Mouse (Mus musculus): ENCODE measurements around the gene Sys1. TPM values are rescaled to one million over a fixed set of nuclear protein-coding genes. Genes with fewer than 3 reads are reported as not detected.

The Sys1 gene
- 28.5 and 33.2 TPM in 2 replicates for polyA plus RNA-seq (2015; fragmentation: Nextera tagmentation; extraction: Ambion mirVana)

DNA sequence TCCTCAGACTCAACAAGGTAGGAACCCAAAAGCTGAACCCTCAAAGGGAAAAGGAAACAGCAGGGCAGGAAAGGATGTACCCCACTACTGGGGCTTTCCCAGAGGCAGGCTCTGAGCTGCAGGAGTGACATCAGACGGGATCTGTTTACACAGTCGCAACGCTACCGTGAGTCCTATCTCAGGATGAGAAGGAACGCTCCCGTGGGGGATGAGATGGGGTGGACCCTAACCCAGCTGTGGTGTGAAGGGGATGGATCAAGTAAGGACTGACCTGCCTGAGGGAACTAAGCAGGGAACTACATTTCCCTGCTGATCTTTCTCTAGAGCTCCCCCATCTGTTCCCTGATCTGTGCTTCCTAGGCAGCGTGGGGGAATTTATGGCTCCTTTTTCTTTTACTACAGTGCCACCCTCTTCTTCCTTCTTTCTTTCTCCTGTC, at the start of gene Sys1:
Gene Sys1, plus strand, starts transcription at position 101 of the 437 bp plus-strand sequence.
- Histone ChIP-seq H3K4me3 (replicated peaks) (no peak within 1 kb of the TSS), H3K27ac (peak within 1 kb of the TSS; percentile 63)
- no peak for DNase-seq

GRCm38 (mm10) chr2:164407708-164408107, 49.1 kb upstream of the Sys1 start:
- H3K4me1 ChIP-seq (replicated peaks): no peaks in the 10 kb centered on the region; the same call in 1 of the 2 replicates
- no peak overlapping the region for H3K4me2 ChIP-seq
- H3K9ac ChIP-seq: no peak overlapping the region
- WGBS (ENCODE audit: insufficient replicate concordance): 2% methylated on average over 22 of the region's 22 CpGs
- H3K27ac ChIP-seq: no peak overlapping the region
- no peaks in the 10 kb centered on the region for H3K36me3 ChIP-seq
- DNase-seq: no peak
- H3K4me3 ChIP-seq (replicated peaks): no peak overlapping the region
- no peak for ATAC-seq (ENCODE audit: low read depth)
- H3K27me3 ChIP-seq: peaks cover 84% of the 10 kb centered on the region
- no peaks in the 10 kb centered on the region for H3K9me3 ChIP-seq (replicated peaks)

More for the DNA sequence above, at the start of gene Sys1:
- H3K36me3 ChIP-seq: no peaks in the 10 kb centered on the region
- no peak for ATAC-seq (ENCODE audit: low read depth)
- H3K4me1 ChIP-seq (replicated peaks): peaks cover 28% of the 10 kb centered on the region
- H3K27me3 ChIP-seq: 0 out of 2 replicates have a peak, but pooled peaks cover 3% of the 10 kb centered on the region
- peak within 1 kb of the TSS; percentile 29 for H3K4me2 ChIP-seq
- H3K9ac ChIP-seq: no peak within 1 kb of the TSS
- 7% methylated on average over 7 of the region's 7 CpGs for WGBS (ENCODE audit: insufficient replicate concordance)
- no peaks in the 10 kb centered on the region for H3K9me3 ChIP-seq (replicated peaks)

- 24% methylated on average over 28 of the region's 28 CpGs for WGBS (ENCODE audit: insufficient replicate concordance)
- ATAC-seq (ENCODE audit: low read depth) (no peak), DNase-seq (no peak)
- no peaks in the 10 kb centered on the region for H3K4me1 ChIP-seq (replicated peaks)
- H3K4me2 ChIP-seq: no peak overlapping the region
- H3K36me3 ChIP-seq: no peaks in the 10 kb centered on the region
- H3K27ac ChIP-seq: no peak overlapping the region
- H3K9me3 ChIP-seq (replicated peaks): no peaks in the 10 kb centered on the region
- H3K27me3 ChIP-seq: peaks cover 31% of the 10 kb centered on the region
- no peak overlapping the region for H3K4me3 ChIP-seq (replicated peaks)
- H3K9ac ChIP-seq: no peak overlapping the region
Measured at GRCm38 (mm10) chr2:164414167-164414566, 42.6 kb upstream of the Sys1 start.

DNA sequence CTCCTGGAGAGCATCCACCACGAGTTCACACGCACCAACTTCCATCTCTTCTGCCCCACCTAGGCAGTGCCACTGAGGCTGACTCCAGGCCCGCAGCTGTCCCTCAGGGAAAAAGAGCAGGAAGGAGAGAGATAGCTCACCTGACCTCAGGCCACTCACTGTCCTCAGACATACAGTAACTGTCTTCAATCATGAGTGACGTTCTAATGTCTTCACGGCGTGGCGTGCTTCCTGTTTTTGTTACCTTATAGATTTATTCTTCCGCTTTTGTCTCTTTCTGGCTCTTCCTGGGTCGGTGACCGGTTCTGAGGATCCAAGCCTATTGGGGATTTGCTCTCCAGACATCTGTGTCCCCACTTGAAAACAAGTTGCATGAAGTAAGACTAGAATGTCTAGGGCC, 42.2 kb upstream of the Sys1 start:
- H3K4me3 ChIP-seq (replicated peaks): no peak overlapping the region
- no peak overlapping the region for H3K27ac ChIP-seq
- no peaks in the 10 kb centered on the region for H3K36me3 ChIP-seq
- DNase-seq (no peak), ATAC-seq (ENCODE audit: low read depth) (no peak)
- H3K9me3 ChIP-seq (replicated peaks): no peaks in the 10 kb centered on the region
- no peak overlapping the region for H3K4me2 ChIP-seq
- H3K27me3 ChIP-seq: peaks cover 27% of the 10 kb centered on the region
- WGBS (ENCODE audit: insufficient replicate concordance): 53% methylated on average over 10 of the region's 10 CpGs
- H3K9ac ChIP-seq: no peak overlapping the region
- H3K4me1 ChIP-seq (replicated peaks): no peaks in the 10 kb centered on the region

- Histone ChIP-seq H3K9me3 (replicated peaks) (no peaks in the 10 kb centered on the region), H3K9ac (no peak overlapping the region), H3K27me3 (peaks cover 12% of the 10 kb centered on the region), H3K4me3 (replicated peaks) (no peak overlapping the region), H3K4me2 (no peak overlapping the region), H3K4me1 (replicated peaks) (no peaks in the 10 kb centered on the region), H3K27ac (no peak overlapping the region), H3K36me3 (no peaks in the 10 kb centered on the region)
- DNase-seq (no peak), ATAC-seq (ENCODE audit: low read depth) (no peak)
- 1% methylated on average over 2 of the region's 2 CpGs for WGBS (ENCODE audit: insufficient replicate concordance)
Measured at GRCm38 (mm10) chr2:164417198-164417597, 39.6 kb upstream of the Sys1 start.

DNA sequence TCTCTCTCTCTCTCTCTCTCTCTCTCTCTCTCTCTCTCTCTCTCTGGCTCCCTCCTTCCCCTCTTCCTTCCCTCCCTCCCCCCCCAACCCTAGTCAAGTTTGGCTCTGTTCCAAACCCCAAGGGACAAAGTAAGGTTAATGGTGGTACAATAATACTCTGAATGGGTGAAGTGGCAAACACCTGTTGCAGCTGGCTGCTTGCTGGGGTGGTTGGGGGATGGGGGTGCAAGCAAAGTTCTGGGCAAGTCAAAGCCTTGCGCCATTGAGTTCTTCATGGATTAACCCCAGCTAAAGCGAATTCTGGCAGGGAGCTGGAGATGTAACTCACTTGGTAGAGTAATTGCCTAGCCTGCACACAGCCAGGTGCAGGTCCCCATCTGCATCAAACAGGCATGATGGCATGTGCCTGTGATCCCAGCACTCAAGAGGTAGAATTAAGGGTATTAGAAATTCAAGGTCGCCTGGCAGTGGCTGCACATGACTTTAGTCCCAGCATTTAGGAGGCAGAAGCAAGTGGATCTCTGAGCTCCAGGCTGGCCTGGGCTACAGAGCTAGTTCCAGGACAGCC, 38.4 kb upstream of the Sys1 start:
- Histone ChIP-seq H3K9me3 (replicated peaks) (no peaks in the 10 kb centered on the region), H3K9ac (no peak overlapping the region), H3K36me3 (no peaks in the 10 kb centered on the region), H3K27ac (no peak overlapping the region), H3K27me3 (peaks cover 12% of the 10 kb centered on the region), H3K4me1 (replicated peaks) (no peaks in the 10 kb centered on the region), H3K4me2 (no peak overlapping the region), H3K4me3 (replicated peaks) (no peak overlapping the region)
- ATAC-seq (ENCODE audit: low read depth) (no peak), DNase-seq (no peak)
- WGBS (ENCODE audit: insufficient replicate concordance): 29% methylated on average over 3 of the region's 3 CpGs

GRCm38 (mm10) chr2:164419489-164419888, 37.3 kb upstream of the Sys1 start:
- Histone ChIP-seq H3K27me3 (peaks cover 3% of the 10 kb centered on the region), H3K9ac (no peak overlapping the region), H3K4me1 (replicated peaks) (no peaks in the 10 kb centered on the region), H3K9me3 (replicated peaks) (no peaks in the 10 kb centered on the region), H3K36me3 (peaks cover 7% of the 10 kb centered on the region), H3K27ac (no peak overlapping the region), H3K4me2 (no peak overlapping the region), H3K4me3 (replicated peaks) (no peak overlapping the region)
- DNase-seq: no peak
- no peak for ATAC-seq (ENCODE audit: low read depth)
- 15% methylated on average over 3 of the region's 3 CpGs for WGBS (ENCODE audit: insufficient replicate concordance)

DNA sequence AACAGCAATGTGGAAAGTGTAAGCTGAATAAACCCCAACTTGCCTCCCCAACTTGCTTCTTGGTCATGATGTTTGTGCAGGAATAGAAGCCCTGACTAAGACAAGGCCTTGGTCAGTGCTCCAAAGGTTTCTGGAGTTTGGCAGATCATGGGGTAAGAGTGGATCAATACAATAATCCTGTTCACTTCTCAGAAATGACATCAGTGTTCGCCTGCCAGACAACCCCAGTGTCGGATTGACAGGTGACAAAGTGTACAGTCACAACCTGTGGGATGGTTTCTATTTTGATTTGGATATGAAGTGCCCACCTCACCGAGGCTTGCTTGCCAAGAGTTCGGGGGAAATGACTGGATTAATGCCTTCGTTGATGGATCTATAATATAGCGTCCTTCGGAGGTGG, 35.5 kb upstream of the Sys1 start:
- H3K36me3 ChIP-seq: peaks cover 9% of the 10 kb centered on the region
- no peak for ATAC-seq (ENCODE audit: low read depth)
- peaks cover 6% of the 10 kb centered on the region for H3K27me3 ChIP-seq
- no peak for DNase-seq
- H3K9ac ChIP-seq: no peak overlapping the region
- no peak overlapping the region for H3K27ac ChIP-seq
- 71% methylated on average over 7 of the region's 7 CpGs for WGBS (ENCODE audit: insufficient replicate concordance)
- H3K4me2 ChIP-seq: no peak overlapping the region
- no peaks in the 10 kb centered on the region for H3K9me3 ChIP-seq (replicated peaks)
- no peaks in the 10 kb centered on the region for H3K4me1 ChIP-seq (replicated peaks)
- no peak overlapping the region for H3K4me3 ChIP-seq (replicated peaks)

DNA sequence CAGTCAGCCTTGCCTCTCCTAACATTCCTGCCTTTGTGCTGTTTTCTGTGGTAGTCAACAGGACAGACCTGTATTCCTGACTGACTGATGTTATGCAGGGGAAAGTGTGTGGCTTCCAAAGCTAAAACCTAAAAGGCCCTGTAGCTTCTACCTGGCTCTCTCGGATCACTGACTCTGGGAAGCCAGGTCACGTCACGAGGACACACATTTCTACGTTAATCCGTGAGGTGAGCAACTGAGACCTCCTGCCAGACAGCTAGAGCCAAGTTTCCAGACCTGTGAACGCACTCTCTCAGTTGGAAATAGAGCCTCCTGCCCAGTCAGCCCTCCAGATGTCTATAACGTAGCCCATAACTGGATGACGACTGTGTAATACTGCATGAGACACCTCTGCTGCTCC, 34.8 kb upstream of the Sys1 start:
- Histone ChIP-seq H3K27ac (no peak overlapping the region), H3K9me3 (replicated peaks) (no peaks in the 10 kb centered on the region), H3K9ac (no peak overlapping the region), H3K4me1 (replicated peaks) (no peaks in the 10 kb centered on the region), H3K27me3 (peaks cover 11% of the 10 kb centered on the region), H3K4me2 (no peak overlapping the region), H3K4me3 (replicated peaks) (no peak overlapping the region), H3K36me3 (peaks cover 14% of the 10 kb centered on the region)
- DNase-seq: no peak
- 77% methylated on average over 8 of the region's 8 CpGs for WGBS (ENCODE audit: insufficient replicate concordance)
- ATAC-seq (ENCODE audit: low read depth): no peak

- Histone ChIP-seq H3K27me3 (peaks cover 11% of the 10 kb centered on the region), H3K4me1 (replicated peaks) (no peaks in the 10 kb centered on the region), H3K9ac (no peak overlapping the region), H3K9me3 (replicated peaks) (no peaks in the 10 kb centered on the region), H3K4me3 (replicated peaks) (no peak overlapping the region), H3K4me2 (no peak overlapping the region), H3K27ac (no peak overlapping the region), H3K36me3 (peaks cover 14% of the 10 kb centered on the region)
- DNase-seq: no peak
- no peak for ATAC-seq (ENCODE audit: low read depth)
- WGBS (ENCODE audit: insufficient replicate concordance): 71% methylated on average over 15 of the region's 15 CpGs
Measured at GRCm38 (mm10) chr2:164422675-164423393, 33.9 kb upstream of the Sys1 start.

DNA sequence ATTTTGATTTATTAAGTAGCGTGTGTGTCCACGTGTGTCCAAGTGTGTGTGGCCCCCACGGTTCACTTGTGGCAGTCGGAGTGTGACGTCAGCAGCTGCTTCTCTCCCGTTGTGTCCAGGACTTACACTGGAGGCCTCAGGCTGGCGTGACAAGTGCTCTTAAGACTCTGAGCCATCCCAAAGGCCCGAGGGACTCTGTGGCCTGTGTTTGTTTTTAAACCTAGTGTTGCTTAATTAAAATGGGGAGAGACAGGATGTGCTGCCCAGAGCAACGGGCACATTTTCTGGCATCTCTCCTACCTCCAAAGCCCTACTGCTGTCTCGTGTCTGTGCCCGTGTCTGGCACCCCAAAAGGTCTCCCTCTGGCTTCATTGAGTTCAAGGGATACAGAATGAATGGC, 33.3 kb upstream of the Sys1 start:
- DNase-seq (no peak), ATAC-seq (ENCODE audit: low read depth) (no peak)
- 73% methylated on average over 11 of the region's 11 CpGs for WGBS (ENCODE audit: insufficient replicate concordance)
- Histone ChIP-seq H3K27me3 (peaks cover 14% of the 10 kb centered on the region), H3K9me3 (replicated peaks) (no peaks in the 10 kb centered on the region), H3K36me3 (peaks cover 17% of the 10 kb centered on the region), H3K27ac (no peak overlapping the region), H3K9ac (no peak overlapping the region), H3K4me1 (replicated peaks) (no peaks in the 10 kb centered on the region), H3K4me2 (no peak overlapping the region), H3K4me3 (replicated peaks) (no peak overlapping the region)

GRCm38 (mm10) chr2:164424406-164424805, 32.4 kb upstream of the Sys1 start:
- ATAC-seq (ENCODE audit: low read depth) (no peak), DNase-seq (no peak)
- no peak overlapping the region for H3K27ac ChIP-seq
- H3K4me1 ChIP-seq (replicated peaks): no peaks in the 10 kb centered on the region
- H3K27me3 ChIP-seq: peaks cover 22% of the 10 kb centered on the region
- H3K9me3 ChIP-seq (replicated peaks): no peaks in the 10 kb centered on the region
- WGBS (ENCODE audit: insufficient replicate concordance): 73% methylated on average over 8 of the region's 8 CpGs
- H3K4me3 ChIP-seq (replicated peaks): no peak overlapping the region
- no peak overlapping the region for H3K9ac ChIP-seq
- no peak overlapping the region for H3K4me2 ChIP-seq
- peaks cover 17% of the 10 kb centered on the region for H3K36me3 ChIP-seq
